Mouse (Mus musculus): ENCODE measurements around the gene Aco2. TPM values are rescaled to one million over a fixed set of nuclear protein-coding genes. Genes with fewer than 3 reads are reported as not detected.
A peak's percentile ranks its signal among the peaks of the same experiment; 100 is the strongest.

Aco2 gene
- polyA plus RNA-seq, 2 experiments: 127 to 158 TPM

- H3K27me3 ChIP-seq (ENCODE audit: control insufficient read depth, insufficient read depth, low read length): no peaks in the 10 kb centered on the region
- no peaks in the 10 kb centered on the region for H3K9me3 ChIP-seq (ENCODE audit: control insufficient read depth, low read length)
- 77% methylated on average over 5 of the region's 5 CpGs for WGBS
- no peak overlapping the region for H3K27ac ChIP-seq (replicated peaks; ENCODE audit: low read depth, low read length)
- H3K4me2 ChIP-seq (replicated peaks; ENCODE audit: low read depth, low read length, severe bottlenecking): no peak overlapping the region
- H3K4me1 ChIP-seq (ENCODE audit: control insufficient read depth, insufficient read depth, low read length): peaks cover 20% of the 10 kb centered on the region
- no peak overlapping the region for H3K4me3 ChIP-seq (replicated peaks; ENCODE audit: low read length)
- DNase-seq (ENCODE audit: low spot score) (peak; percentile 18), ATAC-seq (ENCODE audit: low FRiP score, low read depth) (no peak)
- no peak overlapping the region for H3K9ac ChIP-seq (ENCODE audit: low read depth, low read length, severe bottlenecking)
- no peaks in the 10 kb centered on the region for H3K36me3 ChIP-seq (ENCODE audit: control insufficient read depth, insufficient read depth, low read length)
- TF ChIP-seq POLR2A (IDR thresholded peaks at IDR 0.05; ENCODE audit: borderline replicate concordance, extremely low read depth, insufficient read depth, insufficient read length): no peak
Measured at GRCm38 (mm10) chr15:81839634-81840033, 32.5 kb upstream of the Aco2 start.

GRCm38 (mm10) chr15:81840306-81840705, 31.8 kb upstream of the Aco2 start:
- peaks cover 20% of the 10 kb centered on the region for H3K4me1 ChIP-seq (ENCODE audit: control insufficient read depth, insufficient read depth, low read length)
- H3K27ac ChIP-seq (replicated peaks; ENCODE audit: low read depth, low read length): no peak overlapping the region
- no peaks in the 10 kb centered on the region for H3K27me3 ChIP-seq (ENCODE audit: control insufficient read depth, insufficient read depth, low read length)
- H3K4me2 ChIP-seq (replicated peaks; ENCODE audit: low read depth, low read length, severe bottlenecking): no peak overlapping the region
- H3K36me3 ChIP-seq (ENCODE audit: control insufficient read depth, insufficient read depth, low read length): no peaks in the 10 kb centered on the region
- 92% methylated on average over 7 of the region's 7 CpGs for WGBS
- TF ChIP-seq POLR2A (IDR thresholded peaks at IDR 0.05; ENCODE audit: borderline replicate concordance, extremely low read depth, insufficient read depth, insufficient read length): no peak
- no peak overlapping the region for H3K4me3 ChIP-seq (replicated peaks; ENCODE audit: low read length)
- DNase-seq (ENCODE audit: low spot score) (no peak), ATAC-seq (ENCODE audit: low FRiP score, low read depth) (no peak)
- no peak overlapping the region for H3K9ac ChIP-seq (ENCODE audit: low read depth, low read length, severe bottlenecking)
- H3K9me3 ChIP-seq (ENCODE audit: control insufficient read depth, low read length): no peaks in the 10 kb centered on the region

- WGBS: 83% methylated on average over 7 of the region's 7 CpGs
- H3K27ac ChIP-seq (replicated peaks; ENCODE audit: low read depth, low read length): no peak overlapping the region
- DNase-seq (ENCODE audit: low spot score): no peak
- H3K4me3 ChIP-seq (replicated peaks; ENCODE audit: low read length): no peak overlapping the region
- ATAC-seq (ENCODE audit: low FRiP score, low read depth): no peak
- peaks cover 9% of the 10 kb centered on the region for H3K36me3 ChIP-seq (ENCODE audit: control insufficient read depth, insufficient read depth, low read length)
- no peaks in the 10 kb centered on the region for H3K9me3 ChIP-seq (ENCODE audit: control insufficient read depth, low read length)
- H3K27me3 ChIP-seq (ENCODE audit: control insufficient read depth, insufficient read depth, low read length): no peaks in the 10 kb centered on the region
- no peak overlapping the region for H3K9ac ChIP-seq (ENCODE audit: low read depth, low read length, severe bottlenecking)
- no peak for TF ChIP-seq POLR2A (IDR thresholded peaks at IDR 0.05; ENCODE audit: borderline replicate concordance, extremely low read depth, insufficient read depth, insufficient read length)
- H3K4me2 ChIP-seq (replicated peaks; ENCODE audit: low read depth, low read length, severe bottlenecking): no peak overlapping the region
- H3K4me1 ChIP-seq (ENCODE audit: control insufficient read depth, insufficient read depth, low read length): peaks cover 4% of the 10 kb centered on the region; the same call in 1 of the 2 replicates
Measured at GRCm38 (mm10) chr15:81842275-81842674, 29.8 kb upstream of the Aco2 start.

- no peak overlapping the region for H3K27ac ChIP-seq (replicated peaks; ENCODE audit: low read depth, low read length)
- DNase-seq (ENCODE audit: low spot score): no peak
- WGBS: 78% methylated on average over 5 of the region's 5 CpGs
- H3K27me3 ChIP-seq (ENCODE audit: control insufficient read depth, insufficient read depth, low read length): no peaks in the 10 kb centered on the region
- no peak for TF ChIP-seq POLR2A (IDR thresholded peaks at IDR 0.05; ENCODE audit: borderline replicate concordance, extremely low read depth, insufficient read depth, insufficient read length)
- no peaks in the 10 kb centered on the region for H3K9me3 ChIP-seq (ENCODE audit: control insufficient read depth, low read length)
- H3K4me2 ChIP-seq (replicated peaks; ENCODE audit: low read depth, low read length, severe bottlenecking): no peak overlapping the region
- peaks cover 33% of the 10 kb centered on the region for H3K36me3 ChIP-seq (ENCODE audit: control insufficient read depth, insufficient read depth, low read length)
- H3K4me1 ChIP-seq (ENCODE audit: control insufficient read depth, insufficient read depth, low read length): no peaks in the 10 kb centered on the region
- no peak overlapping the region for H3K4me3 ChIP-seq (replicated peaks; ENCODE audit: low read length)
- ATAC-seq (ENCODE audit: low FRiP score, low read depth): no peak
- no peak overlapping the region for H3K9ac ChIP-seq (ENCODE audit: low read depth, low read length, severe bottlenecking)
Measured at GRCm38 (mm10) chr15:81845033-81845625, 27.0 kb upstream of the Aco2 start.

- no peak overlapping the region for H3K27ac ChIP-seq (replicated peaks; ENCODE audit: low read depth, low read length)
- 39% methylated on average over 4 of the region's 4 CpGs for WGBS
Measured at GRCm38 (mm10) chr15:81845724-81846123, 26.4 kb upstream of the Aco2 start.

More at GRCm38 (mm10) chr15:81845724-81846123, 26.4 kb upstream of the Aco2 start:
- Histone ChIP-seq H3K4me1 (ENCODE audit: control insufficient read depth, insufficient read depth, low read length) (no peaks in the 10 kb centered on the region), H3K9me3 (ENCODE audit: control insufficient read depth, low read length) (no peaks in the 10 kb centered on the region), H3K36me3 (ENCODE audit: control insufficient read depth, insufficient read depth, low read length) (peaks cover 39% of the 10 kb centered on the region), H3K27me3 (ENCODE audit: control insufficient read depth, insufficient read depth, low read length) (no peaks in the 10 kb centered on the region), H3K4me3 (replicated peaks; ENCODE audit: low read length) (no peak overlapping the region), H3K9ac (ENCODE audit: low read depth, low read length, severe bottlenecking) (no peak overlapping the region), H3K4me2 (replicated peaks; ENCODE audit: low read depth, low read length, severe bottlenecking) (no peak overlapping the region)
- DNase-seq (ENCODE audit: low spot score) (no peak), ATAC-seq (ENCODE audit: low FRiP score, low read depth) (no peak)
- no peak for TF ChIP-seq POLR2A (IDR thresholded peaks at IDR 0.05; ENCODE audit: borderline replicate concordance, extremely low read depth, insufficient read depth, insufficient read length)
